Mouse (Mus musculus): ENCODE data around the gene Tmc3.

DNA sequence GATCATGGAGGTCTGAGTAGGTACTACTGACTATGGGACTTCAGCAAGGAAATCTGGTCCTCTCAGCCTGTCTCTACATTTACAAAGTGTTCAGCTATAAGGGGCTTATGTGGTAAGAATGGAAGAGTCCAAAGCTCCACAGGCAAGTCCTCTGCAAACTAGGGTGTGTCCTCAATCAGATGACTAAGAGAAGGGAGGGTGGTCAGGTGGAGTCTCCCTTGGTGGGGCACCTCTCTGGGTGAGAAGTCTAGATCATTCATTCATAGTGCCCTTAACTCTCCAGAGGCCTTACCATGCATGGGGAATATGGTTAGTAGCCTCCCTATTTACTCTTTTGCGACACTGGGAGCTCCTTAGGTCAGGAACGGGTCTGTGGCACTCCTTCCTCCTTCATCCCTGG is 69.5 kb downstream of the Tmc3 start:
- no peak for TF ChIP-seq BHLHE40 (IDR thresholded peaks at IDR 0.05; ENCODE audit: borderline replicate concordance, low read depth, low read length)
- TF ChIP-seq CTCF (IDR thresholded peaks at IDR 0.05 in 2 of 3, conservative IDR thresholded peaks at IDR 0.05 in 1 of 3; ENCODE audit: control insufficient read depth in 1 of 3, insufficient read depth in 1 of 3, low read depth in 2 of 3, low read length in 3 of 3, poor library complexity in 1 of 3, severe bottlenecking in 1 of 3) = no peak
- TF ChIP-seq MXI1 (IDR thresholded peaks at IDR 0.05; ENCODE audit: low read depth, low read length) = no peak
- TF ChIP-seq MAX (IDR thresholded peaks at IDR 0.05; ENCODE audit: low read length) = no peak
- no peak for TF ChIP-seq GABPA (IDR thresholded peaks at IDR 0.05; ENCODE audit: low read depth, low read length)
- no peak for TF ChIP-seq RAD21 (IDR thresholded peaks at IDR 0.05; ENCODE audit: low read depth, low read length)
- no peak for TF ChIP-seq RCOR1 (IDR thresholded peaks at IDR 0.05; ENCODE audit: low read depth, low read length)
- TF ChIP-seq EP300 (IDR thresholded peaks at IDR 0.05; ENCODE audit: low read depth in 1 of 2, low read length in 2 of 2) = no peak
- no peak for TF ChIP-seq ZKSCAN1 (IDR thresholded peaks at IDR 0.05; ENCODE audit: low read depth, low read length)
- no peak for TF ChIP-seq POLR2A (IDR thresholded peaks at IDR 0.05; ENCODE audit: control insufficient read depth in 1 of 2, insufficient read depth in 1 of 2, low read depth in 1 of 2, low read length in 2 of 2, poor library complexity in 1 of 2)
- TF ChIP-seq ETS1 (IDR thresholded peaks at IDR 0.05; ENCODE audit: low read depth, low read length) = no peak
- TF ChIP-seq ELF1 (IDR thresholded peaks at IDR 0.05; ENCODE audit: low read depth, low read length) = no peak
- TF ChIP-seq MAFK (IDR thresholded peaks at IDR 0.05; ENCODE audit: borderline replicate concordance, low read depth, low read length) = no peak

Data from MEL (cell line).